Mouse (Mus musculus): ENCODE measurements around the gene Hsp90ab1.

Gene Hsp90ab1

DNA sequence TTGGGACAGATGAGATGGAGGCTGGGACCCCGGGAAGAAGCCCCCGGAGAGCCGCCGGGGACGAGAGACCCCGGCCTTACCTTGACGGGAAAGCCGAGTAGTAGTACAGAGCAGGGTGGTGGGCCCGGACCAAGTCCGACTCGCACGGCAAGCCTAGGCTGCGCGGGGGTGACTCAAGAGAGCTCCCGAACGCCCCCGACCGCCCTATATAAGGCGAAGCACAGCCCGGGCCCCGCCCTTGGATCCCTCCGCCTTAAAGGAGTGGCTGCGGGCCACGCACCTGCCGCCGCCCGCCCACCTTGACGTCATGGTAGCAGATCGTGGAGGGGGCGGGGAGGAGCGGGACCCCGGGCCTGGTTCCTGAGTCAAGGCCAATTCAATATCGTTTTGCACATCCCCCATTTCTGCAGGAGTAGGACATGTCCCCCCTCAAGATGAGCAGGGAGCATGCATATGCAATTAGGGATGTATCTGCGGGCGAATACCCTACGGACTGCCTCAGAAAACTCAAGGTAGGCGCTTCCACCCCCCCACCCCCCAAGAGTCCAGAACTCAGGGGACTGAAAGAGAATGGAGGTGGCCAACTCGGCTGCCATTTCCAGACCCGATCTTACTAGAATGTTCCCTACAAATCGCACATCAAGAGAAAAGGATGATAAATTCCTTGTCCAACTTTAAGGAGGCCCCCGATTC is at the start of gene Hsp90ab1:
Gene Hsp90ab1, minus strand, starts transcription at position 185 of the 693 bp plus-strand sequence.
- peak; percentile 99 to 100 for DNase-seq (ENCODE audit: low spot score in 2 of 2)

- no peak for DNase-seq (ENCODE audit: low spot score in 2 of 2)
Measured at GRCm38 (mm10) chr17:45619386-45620256, 46.5 kb upstream of the Hsp90ab1 start.

GRCm38 (mm10) chr17:45618941-45619385 is 45.9 kb upstream of the Hsp90ab1 start:
- no peak for DNase-seq (ENCODE audit: low spot score in 2 of 2)

- no peak for DNase-seq (ENCODE audit: low spot score in 2 of 2)
Measured at GRCm38 (mm10) chr17:45617655-45618054, 44.6 kb upstream of the Hsp90ab1 start.

DNA sequence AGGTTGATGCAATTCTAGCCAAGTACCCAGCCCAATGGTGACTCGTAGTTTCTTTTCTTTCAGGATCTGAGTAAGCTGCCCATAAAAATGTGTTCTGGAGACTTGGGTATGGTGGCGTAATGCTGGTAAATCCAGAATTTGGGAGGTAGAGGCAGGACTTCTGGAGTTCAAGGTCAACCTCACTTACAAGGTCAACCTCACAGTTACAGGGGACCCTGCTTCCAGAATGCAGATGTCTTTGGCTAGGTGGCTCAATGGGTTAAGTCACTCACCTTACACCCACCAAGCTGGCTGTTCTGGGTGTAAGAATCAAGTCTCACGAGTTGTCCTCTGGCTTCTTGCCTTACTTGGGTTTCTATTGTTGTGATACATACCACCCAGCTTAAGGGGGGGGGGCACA is 43.6 kb upstream of the Hsp90ab1 start:
- no peak for DNase-seq (ENCODE audit: low spot score in 2 of 2)

DNA sequence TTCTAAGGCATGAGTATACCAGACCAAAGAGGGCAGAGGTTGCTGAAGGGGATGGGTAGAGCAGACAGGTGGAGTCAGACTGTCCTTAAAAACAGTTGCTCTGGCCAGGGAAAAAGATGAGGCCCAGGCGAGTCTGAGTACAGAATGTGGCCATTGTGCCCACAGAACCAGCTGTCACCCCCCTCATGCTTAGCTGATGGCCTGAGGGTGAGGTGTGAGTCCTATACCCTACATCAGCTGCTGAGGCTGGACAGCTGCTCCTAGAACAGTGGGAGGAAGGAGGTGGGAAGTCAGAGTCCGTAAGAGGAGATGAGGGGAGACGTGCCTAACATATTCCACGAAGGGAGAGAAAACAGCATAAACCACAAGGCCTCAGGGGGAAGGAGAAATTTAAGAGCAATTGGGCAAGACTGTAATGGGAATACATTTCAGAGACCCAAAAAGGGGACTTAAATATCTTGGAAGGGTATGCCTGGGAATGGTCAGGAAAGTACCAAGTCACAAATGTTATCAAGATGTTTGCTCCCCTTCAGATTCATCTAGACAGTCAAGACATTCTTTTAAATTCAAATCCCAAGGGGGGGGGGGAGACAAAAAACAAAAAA is 43.1 kb upstream of the Hsp90ab1 start:
- no peak for DNase-seq (ENCODE audit: low spot score in 2 of 2)

DNA sequence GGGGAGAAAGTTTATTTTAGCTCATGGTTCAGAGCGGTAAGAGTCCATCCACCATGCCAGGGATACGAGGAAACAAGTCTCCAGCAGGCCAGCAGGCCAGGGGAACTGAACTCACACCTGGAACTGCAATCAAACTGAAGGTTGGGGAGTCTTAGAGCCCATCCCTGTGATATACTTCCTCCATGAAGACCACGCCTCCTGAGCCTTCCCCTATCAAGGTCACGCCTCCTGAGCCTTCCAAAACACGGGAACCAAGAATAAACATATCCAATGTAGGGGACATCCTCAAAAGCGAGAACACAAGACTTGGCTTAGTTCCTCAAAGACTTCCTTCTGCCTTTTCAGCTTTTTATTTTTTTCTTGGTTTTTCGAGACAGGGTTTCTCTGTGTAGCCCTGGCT is 39.9 kb upstream of the Hsp90ab1 start:
- DNase-seq (ENCODE audit: low spot score in 2 of 2) = no peak

DNA sequence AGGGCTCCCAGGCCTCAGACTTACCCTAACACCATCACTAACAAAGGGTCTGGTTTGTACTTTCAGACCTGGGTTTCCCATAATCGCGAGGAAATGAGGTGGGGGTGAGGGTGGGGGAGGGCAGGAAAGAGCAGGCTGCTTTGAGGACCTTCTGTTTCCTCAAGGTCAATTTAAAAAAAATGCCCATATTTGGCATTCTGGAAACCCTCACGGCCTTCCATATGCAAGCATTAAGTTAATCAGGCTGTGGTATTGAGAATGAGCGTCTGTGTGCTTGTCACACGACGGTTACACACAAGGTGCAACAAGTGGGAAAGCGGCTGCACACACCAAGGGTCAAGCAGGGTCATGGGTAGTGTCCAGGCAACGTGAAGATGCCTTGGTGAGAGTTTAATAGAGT is 38.9 kb upstream of the Hsp90ab1 start:
- DNase-seq (ENCODE audit: low spot score in 2 of 2) = no peak

DNA sequence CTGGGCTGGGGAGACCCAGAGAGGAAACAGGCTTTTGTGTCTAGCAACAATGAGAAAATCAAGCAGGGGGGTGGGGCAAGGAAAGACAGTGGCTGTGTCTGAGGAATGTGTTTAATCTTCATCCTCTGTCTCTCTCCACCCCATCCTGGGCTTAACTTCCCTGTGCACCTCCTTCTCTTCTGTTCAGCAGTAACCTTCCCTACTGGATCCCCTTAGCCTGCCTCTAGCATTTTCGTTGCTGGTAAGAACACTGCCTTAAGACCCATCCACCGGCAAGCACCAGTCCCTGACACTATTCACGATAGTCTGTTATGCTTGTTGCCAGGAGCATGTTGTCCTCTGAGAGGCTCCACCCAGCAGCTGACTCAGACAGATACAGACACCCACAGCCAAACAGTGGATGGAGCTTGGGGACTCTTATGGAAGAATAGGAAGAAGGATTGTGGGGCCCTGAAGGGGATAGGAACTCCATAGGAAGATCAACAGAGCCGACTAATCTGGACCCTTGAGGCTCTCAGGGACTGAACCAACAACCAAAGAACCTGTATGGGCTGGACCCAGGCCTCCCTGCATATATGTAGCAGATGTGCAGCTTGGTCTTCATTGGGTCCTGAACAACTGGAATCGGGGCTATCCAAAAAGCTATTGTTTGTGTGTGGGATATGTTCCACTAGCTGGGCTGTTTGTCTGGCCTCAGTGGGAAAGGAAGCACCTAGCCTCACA is 37.2 kb upstream of the Hsp90ab1 start:
- DNase-seq (ENCODE audit: low spot score in 2 of 2) = no peak

GRCm38 (mm10) chr17:45608396-45608795 is 35.3 kb upstream of the Hsp90ab1 start:
- DNase-seq (ENCODE audit: low spot score in 2 of 2) = no peak

DNA sequence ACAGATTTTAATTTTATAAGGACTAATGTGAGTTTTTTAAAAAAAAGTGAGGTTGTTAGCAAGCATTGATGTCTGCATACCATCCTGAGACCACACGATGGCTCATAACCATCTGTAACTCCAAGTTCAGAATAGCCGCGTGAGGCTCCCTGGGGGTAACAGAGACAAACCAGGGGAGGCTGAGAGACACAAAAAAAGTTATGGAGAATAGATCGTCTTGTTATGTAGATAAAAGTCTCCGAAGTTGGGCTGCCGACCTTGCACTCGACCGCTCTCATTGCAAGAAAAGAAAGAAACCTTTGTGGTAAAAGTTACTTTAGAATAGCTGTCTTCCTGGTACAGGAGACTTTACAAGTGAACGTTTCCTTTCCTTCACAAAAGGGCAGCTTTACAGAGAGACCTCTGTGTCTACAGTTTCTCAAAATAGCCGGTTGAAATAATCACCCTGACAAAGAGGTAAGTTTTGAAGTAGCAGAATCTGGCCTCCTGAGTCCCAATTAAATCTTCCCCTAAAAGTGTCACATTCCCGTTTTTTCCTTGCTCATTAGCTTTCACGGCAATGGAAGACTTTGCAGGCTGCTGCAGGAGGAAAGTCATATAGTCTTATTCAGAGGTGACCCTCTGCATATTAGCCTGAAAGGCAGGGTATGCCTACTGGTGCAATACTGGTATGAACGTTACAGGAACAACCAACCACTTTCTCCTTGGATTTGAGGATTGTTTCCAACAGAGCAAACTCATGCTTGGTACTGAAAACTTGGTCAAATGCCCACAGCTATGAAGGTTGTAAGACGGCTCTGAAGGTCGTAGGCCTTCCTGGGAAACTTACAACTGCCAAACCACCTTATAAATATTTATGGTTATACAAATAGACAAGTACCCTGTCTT is 34.2 kb upstream of the Hsp90ab1 start:
- DNase-seq (ENCODE audit: low spot score in 2 of 2) = no peak

- DNase-seq (ENCODE audit: low spot score in 2 of 2) = no peak
Measured at GRCm38 (mm10) chr17:45602984-45603383, 29.9 kb upstream of the Hsp90ab1 start.

DNA sequence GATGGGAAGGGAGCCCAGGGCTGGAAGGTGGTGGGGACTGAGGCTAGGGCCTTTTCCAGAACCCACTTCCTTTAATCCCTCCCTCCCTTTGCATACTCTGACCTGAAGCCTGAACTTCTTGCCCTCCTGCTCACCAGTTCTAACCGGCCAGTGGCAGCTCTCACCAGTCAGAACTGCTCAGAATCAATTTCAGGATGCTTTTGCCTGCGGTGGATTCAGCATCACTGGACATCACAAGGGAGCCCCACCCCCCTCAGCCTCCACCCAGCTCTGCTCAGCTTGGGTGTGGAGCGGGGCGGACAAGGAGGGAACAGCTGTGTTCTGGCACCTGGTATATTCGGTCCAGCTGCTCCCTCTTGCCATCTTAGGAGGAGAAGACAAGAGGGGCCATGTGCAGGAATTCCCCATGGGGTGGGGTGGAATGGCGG is 28.8 kb upstream of the Hsp90ab1 start, which contains the start of gene Mymx:
Gene Mymx, minus strand, starts transcription at position 226 of the 428 bp plus-strand sequence.
- no peak for DNase-seq (ENCODE audit: low spot score in 2 of 2)

DNA sequence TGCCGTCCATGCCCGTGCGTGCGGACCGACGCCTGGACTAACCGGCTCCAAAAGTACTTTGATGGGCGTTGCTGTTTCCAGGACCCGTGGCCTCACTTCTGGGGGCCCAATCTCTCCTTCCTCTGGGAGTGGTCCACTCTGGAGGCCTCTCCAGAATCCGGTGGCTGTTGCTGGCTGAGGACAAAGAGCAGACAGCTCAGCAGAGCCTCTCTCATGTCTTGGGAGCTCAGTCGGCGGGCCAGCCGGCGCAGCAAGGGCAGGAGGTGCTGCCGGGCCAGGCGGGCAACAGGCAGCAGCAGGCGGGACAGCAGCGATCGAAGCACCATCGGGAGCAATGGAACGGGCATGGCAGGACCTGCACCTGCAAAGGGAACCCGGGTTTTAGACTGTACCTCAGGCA is 28.3 kb upstream of the Hsp90ab1 start:
- no peak for DNase-seq (ENCODE audit: low spot score in 2 of 2)

- no peak for DNase-seq (ENCODE audit: low spot score in 2 of 2)
Measured at GRCm38 (mm10) chr17:45600267-45600666, 27.2 kb upstream of the Hsp90ab1 start.

DNA sequence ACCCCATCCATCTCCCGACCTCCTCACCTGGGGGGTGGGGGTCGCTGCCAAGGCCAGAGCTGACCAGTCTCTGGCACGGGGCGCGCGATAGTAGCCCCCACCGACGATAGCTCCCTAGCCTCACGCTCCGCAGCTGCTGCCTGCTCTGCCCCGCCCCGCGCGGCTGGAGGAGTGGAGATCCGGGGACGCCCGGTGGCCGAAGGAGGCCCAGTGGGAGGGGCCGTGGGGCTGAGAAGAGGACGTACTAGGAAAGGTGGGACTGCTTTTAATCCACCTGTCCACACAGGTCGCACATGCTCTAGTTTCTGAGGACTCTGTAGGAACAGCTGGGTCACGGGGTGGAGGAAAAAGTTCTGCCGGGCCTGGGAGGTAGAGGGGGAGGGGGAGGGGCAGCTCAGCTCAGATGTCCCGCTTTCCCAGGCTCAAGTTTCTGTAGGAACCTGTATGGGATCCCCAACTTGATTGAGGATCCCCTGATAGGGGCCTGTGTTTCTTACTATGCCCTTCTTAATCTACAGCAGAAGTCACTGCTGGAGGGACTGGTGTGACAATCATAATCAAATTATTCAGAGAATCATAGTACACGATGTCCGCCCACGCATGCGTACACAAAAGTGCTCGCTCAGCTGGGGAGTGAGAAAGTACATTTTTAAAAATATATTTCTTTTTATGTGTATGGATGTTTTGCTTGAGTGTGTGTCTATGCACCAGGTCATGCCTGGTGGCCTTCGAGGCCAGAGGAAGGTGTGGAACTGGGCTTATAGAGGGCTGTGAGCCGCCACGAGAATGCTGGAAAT is 26.6 kb upstream of the Hsp90ab1 start, which contains the start of gene Slc29a1:
Gene Slc29a1, minus strand, starts transcription at position 161 of the 797 bp plus-strand sequence.
- DNase-seq (ENCODE audit: low spot score in 2 of 2) = no peak

GRCm38 (mm10) chr17:45598891-45599290 is 25.8 kb upstream of the Hsp90ab1 start:
- no peak for DNase-seq (ENCODE audit: low spot score in 2 of 2)

GRCm38 (mm10) chr17:45598376-45598775 is 25.3 kb upstream of the Hsp90ab1 start:
- DNase-seq (ENCODE audit: low spot score in 2 of 2) = no peak

- no peak for DNase-seq (ENCODE audit: low spot score in 2 of 2)
Measured at GRCm38 (mm10) chr17:45597787-45598186, 24.7 kb upstream of the Hsp90ab1 start.
